Mouse (Mus musculus) E14TG2a.4 (cell line): ENCODE results near the gene Nfic.

Experiments used
- CTCF ChIP-seq: conservative IDR thresholded peaks from 2 replicates; pipeline ENCODE4 v1.5.1; 2014; ENCODE audit warnings: low read length
- NANOG ChIP-seq: IDR thresholded peaks from 2 replicates; pipeline ENCODE4 v1.6.1; 2014; ENCODE audit warnings: borderline replicate concordance, low read length, mixed read lengths
- POU5F1 ChIP-seq: IDR thresholded peaks from 2 replicates; pipeline ENCODE4 v1.6.1; 2014; ENCODE audit warnings: low read length, borderline replicate concordance

GRCm38 (mm10) chr10:81422661-81423217, 32.7 kb downstream of the Nfic start:
- TF ChIP-seq CTCF = no peak
- no peak for TF ChIP-seq NANOG
- no peak for TF ChIP-seq POU5F1
